Mouse (Mus musculus) hindbrain, postnatal 0 days (tissue): Measurements from ENCODE around the gene Pusl1. TPM values are rescaled to one million over a fixed set of nuclear protein-coding genes. Genes with fewer than 3 reads are reported as not detected.

ENCODE experiments used
- ATAC-seq: fragments of 200-750 bp; cut with Nextera tagmentation; 2 replicates; pipeline ENCODE4 v1.8.0; 2017; ENCODE audit warnings: mild to moderate bottlenecking, moderate TSS enrichment, moderate library complexity
- DNase-seq: peaks from one replicate; pipeline ENCODE4 v3.0.0-alpha.2; 2015; ENCODE audit warnings: low spot score
- H3K27ac ChIP-seq: fragments of 300-500 bp; sonication (generic); 2 replicates; pipeline ENCODE4 v1.5.1; 2014; ENCODE audit warnings: mild to moderate bottlenecking
- H3K27me3 ChIP-seq: fragments of 300-500 bp; sonication (generic); 2 replicates; pipeline ENCODE4 v1.6.1; 2014; ENCODE audit warnings: low read length, mixed read lengths; ENCODE audit not compliant: insufficient read depth
- H3K36me3 ChIP-seq: fragments of 300-500 bp; sonication (generic); 2 replicates; pipeline ENCODE4 v1.6.1; 2014; ENCODE audit warnings: low read length, mixed read lengths; ENCODE audit not compliant: insufficient read depth
- H3K4me1 ChIP-seq: fragments of 300-500 bp; sonication (generic); 2 replicates; pipeline ENCODE4 v1.6.1; 2014; ENCODE audit warnings: antibody characterized with exemption, low read length, mixed read lengths; ENCODE audit not compliant: insufficient read depth
- H3K4me2 ChIP-seq: fragments of 300-500 bp; sonication (generic); 2 replicates; pipeline ENCODE4 v1.6.1; 2014; ENCODE audit warnings: low read depth, mild to moderate bottlenecking, low read length, moderate library complexity, mixed read lengths
- H3K4me3 ChIP-seq: fragments of 300-500 bp; sonication (generic); 2 replicates; pipeline ENCODE4 v1.5.1; 2014; ENCODE audit warnings: low read length
- H3K9ac ChIP-seq: fragments of 300-500 bp; sonication (generic); replicated peaks from 2 replicates; pipeline ENCODE4 v1.6.1; 2014; ENCODE audit warnings: mild to moderate bottlenecking, low read length, moderate library complexity, mixed read lengths
- H3K9me3 ChIP-seq: fragments of 300-500 bp; sonication (generic); 2 replicates; pipeline ENCODE4 v1.6.1; 2016; ENCODE audit warnings: low read length, mixed read lengths
- CTCF ChIP-seq: IDR thresholded peaks from 2 replicates; pipeline ENCODE4 v1.5.1; 2016; ENCODE audit warnings: antibody characterized with exemption, control low read depth, low read depth
- WGBS: fragments of 180-500 bp; shearing (Covaris S2); extraction: QIAGEN DNeasy Blood & Tissue Kit; methylation state at CpG from one replicate; pipeline ENCODE4 v1.1.7; 2014; 5-methylcytosine and 5-hydroxymethylcytosine counted together
- polyA plus RNA-seq: library from polyadenylated mRNA; unstranded; fragments of >200 nt; fragmentation: Nextera tagmentation; extraction: Ambion mirVana; gene quantifications from 2 replicates; pipeline ENCODE4 v1.2.1, GENCODE M21; 2015
- total RNA-seq: library from RNA; depleted of rRNA; stranded (reverse); fragments of >200 nt; gene quantifications from 2 replicates; pipeline ENCODE4 v1.2.3, GENCODE M21; 2014

The Pusl1 gene
- total and polyA plus RNA-seq, 2 experiments from 2014 or later, result 58.8 to 73.6 TPM

DNA sequence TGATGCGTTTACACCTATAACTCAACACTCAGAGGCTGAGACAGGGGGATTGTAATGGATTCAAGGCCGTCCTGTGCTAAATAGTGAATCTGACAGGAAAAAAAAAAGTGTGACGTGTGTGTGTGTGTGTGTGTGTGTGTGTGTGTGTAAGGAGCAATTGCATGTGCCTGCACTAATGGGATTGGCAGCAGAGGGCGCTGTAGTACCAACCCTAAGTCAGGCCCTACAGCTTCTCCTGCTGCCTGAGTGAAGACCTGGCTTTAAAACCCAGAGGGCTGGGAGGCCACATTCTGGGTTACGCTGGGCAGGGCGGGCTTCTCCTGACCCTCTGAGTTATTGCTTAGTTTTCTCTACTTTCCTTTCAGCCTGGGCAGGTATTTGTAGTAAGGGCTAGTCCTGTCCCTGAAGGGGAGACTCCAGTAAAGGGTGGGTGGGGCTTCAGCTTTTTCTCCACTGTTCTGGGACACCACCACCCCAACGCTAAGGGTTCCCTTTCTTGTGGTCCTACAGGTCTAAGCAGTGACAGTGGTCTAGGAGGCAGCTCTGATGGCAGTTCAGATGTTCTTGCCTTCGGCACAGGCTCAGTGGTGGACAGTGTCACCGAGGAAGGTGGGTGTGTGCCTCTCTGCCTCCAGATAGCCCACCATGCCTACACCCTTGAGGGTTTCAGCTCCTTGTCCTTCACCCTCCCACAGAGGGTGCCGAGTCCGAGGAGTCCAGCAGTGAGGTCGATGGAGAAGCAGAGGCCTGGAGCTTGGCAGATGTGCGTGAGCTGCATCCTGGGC, 12.9 kb upstream of the Pusl1 start:
- DNase-seq, result peak; percentile 63
- peak; percentile 62 for TF ChIP-seq CTCF
- H3K36me3 ChIP-seq, result peaks cover 71% of the 10 kb centered on the region
- WGBS, result 93% methylated on average over 13 of the region's 13 CpGs
- no peak overlapping the region for H3K27ac ChIP-seq
- H3K27me3 ChIP-seq, result no peaks in the 10 kb centered on the region
- H3K4me1 ChIP-seq, result no peaks in the 10 kb centered on the region
- ATAC-seq, result no peak
- H3K9me3 ChIP-seq, result no peaks in the 10 kb centered on the region
- H3K4me2 ChIP-seq, result no peak overlapping the region
- no peak overlapping the region for H3K9ac ChIP-seq
- no peak overlapping the region for H3K4me3 ChIP-seq

DNA sequence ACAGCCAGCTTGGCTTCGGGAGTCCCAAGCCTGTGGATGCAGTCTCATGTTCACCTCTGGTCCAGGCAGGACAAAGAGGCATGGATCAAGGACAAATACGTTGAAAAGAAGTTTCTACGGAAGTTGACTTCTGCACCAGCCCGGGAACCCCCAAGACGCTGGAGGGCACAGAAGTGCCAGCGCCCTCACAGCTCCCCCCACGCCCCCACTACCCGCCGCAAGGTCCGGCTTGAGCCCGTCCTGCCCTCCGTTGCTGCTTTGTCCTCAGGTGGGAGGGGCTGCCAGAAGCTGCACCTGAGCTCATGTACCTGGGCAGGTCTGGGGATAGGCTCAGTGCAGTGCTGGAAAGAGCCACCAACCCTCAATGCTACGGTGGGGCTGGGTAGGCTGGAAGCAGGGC, 11.7 kb upstream of the Pusl1 start:
- DNase-seq, result no peak

DNA sequence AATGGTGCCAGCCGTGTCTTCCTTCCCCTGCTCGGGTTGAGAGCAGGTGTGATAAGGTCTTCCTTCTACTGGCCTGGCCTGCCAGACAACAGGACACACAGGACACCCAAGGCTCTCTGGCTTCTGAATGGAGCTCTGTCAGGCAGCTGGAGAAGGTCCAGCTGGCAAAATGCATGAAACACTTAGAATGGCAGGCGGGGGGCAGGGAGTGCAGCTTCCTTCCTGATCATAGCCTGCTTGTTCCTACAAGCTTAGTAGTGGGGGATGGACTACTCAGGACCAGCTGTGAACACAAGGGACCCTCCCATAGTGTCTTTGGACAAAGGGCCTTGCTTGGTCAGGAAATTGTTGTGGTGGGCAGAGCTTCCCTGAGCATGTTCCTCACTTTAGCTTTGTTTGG, 9.6 kb upstream of the Pusl1 start:
- Histone ChIP-seq H3K27ac (peak overlapping the region; percentile 29; the same call in 1 of the 2 replicates), H3K9ac (no peak overlapping the region), H3K27me3 (no peaks in the 10 kb centered on the region), H3K4me1 (no peaks in the 10 kb centered on the region), H3K4me3 (no peak overlapping the region), H3K4me2 (no peak overlapping the region), H3K36me3 (peaks cover 85% of the 10 kb centered on the region), H3K9me3 (no peaks in the 10 kb centered on the region)
- TF ChIP-seq CTCF, result no peak
- DNase-seq, result peak; percentile 68
- 47% methylated on average over 3 of the region's 3 CpGs for WGBS
- peak; percentile 62 for ATAC-seq

More for the DNA sequence above, 11.7 kb upstream of the Pusl1 start:
- TF ChIP-seq CTCF, result no peak
- peaks cover 84% of the 10 kb centered on the region for H3K36me3 ChIP-seq
- H3K27me3 ChIP-seq, result no peaks in the 10 kb centered on the region
- H3K9ac ChIP-seq, result no peak overlapping the region
- no peak overlapping the region for H3K4me3 ChIP-seq
- no peak overlapping the region for H3K27ac ChIP-seq
- no peaks in the 10 kb centered on the region for H3K9me3 ChIP-seq
- WGBS, result 94% methylated on average over 13 of the region's 13 CpGs
- ATAC-seq, result no peak
- no peaks in the 10 kb centered on the region for H3K4me1 ChIP-seq
- H3K4me2 ChIP-seq, result no peak overlapping the region

DNA sequence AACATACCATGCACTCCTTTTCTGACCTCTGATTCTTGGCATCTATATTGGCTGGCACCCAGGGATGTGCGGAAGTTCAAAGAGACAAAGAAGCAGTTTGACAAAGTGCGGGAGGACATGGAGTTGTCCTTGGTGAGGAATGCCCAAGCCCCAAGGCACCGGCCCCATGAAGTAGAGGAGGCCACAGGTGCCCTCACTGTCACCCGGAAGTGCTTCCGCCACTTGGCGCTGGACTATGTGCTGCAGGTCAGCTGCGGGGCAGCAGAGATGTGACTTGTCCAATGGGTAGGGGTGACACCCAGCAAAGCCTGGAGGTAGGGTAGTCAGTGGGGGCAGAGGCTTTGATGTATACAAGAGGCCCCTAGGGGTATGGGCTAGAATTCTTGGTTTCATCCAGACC, 7.8 kb upstream of the Pusl1 start:
- peaks cover 17% of the 10 kb centered on the region for H3K4me1 ChIP-seq
- no peak for DNase-seq
- no peak overlapping the region for H3K4me3 ChIP-seq
- H3K27ac ChIP-seq, result no peak overlapping the region
- 92% methylated on average over 7 of the region's 7 CpGs for whole genome bisulfite sequencing
- peaks cover 67% of the 10 kb centered on the region for H3K36me3 ChIP-seq
- no peak overlapping the region for H3K4me2 ChIP-seq
- ATAC-seq, result no peak
- no peaks in the 10 kb centered on the region for H3K9me3 ChIP-seq
- H3K9ac ChIP-seq, result no peak overlapping the region
- no peak for TF ChIP-seq CTCF
- H3K27me3 ChIP-seq, result no peaks in the 10 kb centered on the region

DNA sequence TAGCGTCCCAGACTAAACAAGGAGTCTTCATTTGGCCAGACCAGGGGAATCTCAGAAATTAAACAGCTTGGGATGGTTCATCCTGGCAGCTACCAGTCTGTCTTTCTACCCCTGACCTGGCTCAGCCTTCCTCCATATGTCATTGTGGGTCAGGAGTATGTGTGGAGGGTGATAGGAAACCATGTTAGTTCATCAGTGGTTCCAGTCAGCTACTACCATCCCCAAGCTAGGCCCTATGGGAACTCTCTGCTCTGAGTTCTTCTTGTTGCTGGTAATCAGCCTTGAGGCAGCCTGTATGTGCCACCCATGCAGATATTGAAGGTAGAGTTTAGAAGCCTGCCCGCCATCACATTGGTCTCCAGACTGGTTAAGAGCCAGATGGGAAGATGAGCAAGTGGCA, 6.7 kb upstream of the Pusl1 start:
- no peak for DNase-seq

DNA sequence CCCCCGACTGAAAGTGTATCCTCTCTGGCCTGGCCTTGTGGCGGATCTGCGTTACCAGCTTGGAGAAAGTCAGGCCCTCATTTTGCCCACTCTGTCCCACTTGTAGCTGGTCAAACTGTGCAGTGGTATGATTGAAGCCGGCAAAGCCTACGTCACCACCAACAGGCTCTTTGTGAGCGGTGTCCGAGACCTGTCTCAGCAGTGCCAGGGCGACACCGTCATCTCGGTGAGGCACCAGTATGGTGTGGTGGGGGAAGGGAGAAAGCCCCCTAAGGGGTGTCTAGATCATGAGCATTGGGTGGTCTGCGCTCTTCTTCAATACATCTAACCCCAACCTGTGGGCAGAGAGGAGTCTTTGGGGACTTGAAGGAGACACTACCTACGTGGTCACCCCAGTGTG, 4.9 kb upstream of the Pusl1 start:
- Histone ChIP-seq H3K9ac (no peak overlapping the region), H3K4me2 (no peak overlapping the region), H3K4me1 (peaks cover 32% of the 10 kb centered on the region), H3K27ac (no peak overlapping the region), H3K36me3 (peaks cover 40% of the 10 kb centered on the region), H3K9me3 (no peaks in the 10 kb centered on the region), H3K27me3 (no peaks in the 10 kb centered on the region), H3K4me3 (no peak overlapping the region)
- no peak for ATAC-seq
- TF ChIP-seq CTCF, result no peak
- DNase-seq, result no peak
- WGBS, result 99% methylated on average over 12 of the region's 12 CpGs

More for the DNA sequence above, 6.7 kb upstream of the Pusl1 start:
- no peaks in the 10 kb centered on the region for H3K9me3 ChIP-seq
- H3K4me2 ChIP-seq, result no peak overlapping the region
- H3K9ac ChIP-seq, result no peak overlapping the region
- no peak overlapping the region for H3K27ac ChIP-seq
- H3K27me3 ChIP-seq, result no peaks in the 10 kb centered on the region
- H3K36me3 ChIP-seq, result peaks cover 59% of the 10 kb centered on the region
- 97% methylated on average over 2 of the region's 2 CpGs for WGBS
- peaks cover 27% of the 10 kb centered on the region for H3K4me1 ChIP-seq
- no peak for ATAC-seq
- no peak overlapping the region for H3K4me3 ChIP-seq
- no peak for TF ChIP-seq CTCF

DNA sequence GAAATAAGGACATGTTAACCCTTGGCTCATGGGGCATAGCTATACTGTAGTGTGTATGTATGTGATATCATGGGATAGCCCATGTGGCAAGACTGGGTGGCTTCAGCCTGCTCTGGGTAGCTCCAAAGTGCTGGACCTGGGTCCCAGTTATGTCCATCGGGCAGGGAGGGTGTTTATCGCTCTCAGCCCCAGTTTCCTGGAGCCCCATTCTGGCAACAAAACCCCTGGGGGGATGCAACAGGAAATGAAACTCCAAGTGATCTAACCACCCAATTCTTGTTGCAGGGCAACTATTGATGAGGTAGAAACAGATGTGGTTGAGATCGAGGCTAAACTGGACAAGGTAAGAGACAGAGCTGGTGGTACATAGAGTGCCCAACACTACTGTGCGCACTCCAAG, 4.2 kb upstream of the Pusl1 start:
- no peaks in the 10 kb centered on the region for H3K9me3 ChIP-seq
- 96% methylated on average over 4 of the region's 4 CpGs for WGBS
- H3K9ac ChIP-seq, result 0 out of 2 replicates have a peak overlapping the region, but pooled peaks have one; percentile 89
- H3K36me3 ChIP-seq, result peaks cover 34% of the 10 kb centered on the region
- H3K27ac ChIP-seq, result peak overlapping the region; percentile 84; the same call in 1 of the 2 replicates
- no peaks in the 10 kb centered on the region for H3K27me3 ChIP-seq
- ATAC-seq (no peak), DNase-seq (no peak)
- H3K4me3 ChIP-seq, result no peak overlapping the region
- no peak for TF ChIP-seq CTCF
- H3K4me1 ChIP-seq, result peaks cover 32% of the 10 kb centered on the region
- H3K4me2 ChIP-seq, result peak overlapping the region; percentile 73; the same call in 1 of the 2 replicates
